In the genomic region with DNA sequence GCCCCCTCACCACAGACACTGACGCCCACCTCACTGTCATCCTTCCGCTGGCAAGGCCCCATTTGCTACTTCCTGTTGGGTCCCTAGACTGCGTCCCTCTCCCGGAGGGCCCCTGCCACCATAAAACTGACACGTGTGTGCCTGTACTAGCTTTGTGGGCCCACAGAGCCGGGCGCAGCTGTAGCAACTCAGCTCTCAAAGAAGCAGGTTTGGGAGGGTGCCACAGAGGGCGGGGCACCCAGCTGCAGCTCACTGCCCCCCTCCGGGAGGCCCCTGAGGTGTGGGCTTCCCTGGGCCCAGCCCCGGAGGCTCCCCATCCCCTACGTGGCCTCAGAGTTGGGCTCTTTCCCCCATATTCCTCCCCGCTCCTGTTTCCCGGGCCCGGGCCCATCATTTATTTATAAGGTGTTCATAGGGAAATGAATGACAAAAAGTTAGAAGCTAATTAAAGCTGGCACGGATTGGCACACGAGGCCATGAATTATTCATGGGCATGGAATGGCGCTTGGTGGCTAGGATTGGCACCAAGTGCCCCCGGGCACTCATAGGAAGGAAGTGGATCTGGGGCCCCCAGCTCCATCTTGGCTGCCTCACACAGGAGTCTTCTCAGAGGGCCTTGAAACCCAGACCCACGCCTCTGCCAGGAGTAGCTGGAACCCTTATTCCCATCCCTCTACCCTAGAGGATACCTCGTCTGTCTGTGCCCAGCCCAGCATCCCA, we compare ENCODE assay signal across 11 mouse cellular contexts. TPM values are rescaled to one million over a fixed set of nuclear protein-coding genes. Genes with fewer than 3 reads are reported as not detected.
A peak's percentile ranks its signal among the peaks of the same experiment; 100 is the strongest.
DNase-seq lines count a peak whose midpoint lies in the region; ATAC-seq and TF ChIP-seq lines count a peak whose summit lies in the region.
"Had no signal": no experiment of that assay in that cellular context is flagged by ENCODE, and none has a peak within 500 bp of the region (broad histone marks: within the 10 kb centered on the region; RNA-seq: fewer than 3 reads in every experiment).

No protein-coding gene starts in this region.

- no peak overlapping the region for H3K9ac ChIP-seq in midbrain, postnatal 0 days (replicated peaks; ENCODE audit: low read length, poor library complexity, severe bottlenecking)

- no peak overlapping the region for H3K4me3 ChIP-seq in midbrain, postnatal 0 days (ENCODE audit: low read depth, low read length)
- H3K4me3 ChIP-seq in midbrain, embryonic 10.5 days, result no peak overlapping the region

- H3K27ac ChIP-seq in midbrain, postnatal 0 days (ENCODE audit: low read depth, low read length), result no peak overlapping the region
- no peak overlapping the region for H3K27ac ChIP-seq in midbrain, embryonic 10.5 days (replicated peaks)

- peaks cover 30% of the 10 kb centered on the region for H3K27me3 ChIP-seq in midbrain, postnatal 0 days (ENCODE audit: insufficient read depth, low read length)
- H3K27me3 ChIP-seq in midbrain, embryonic 10.5 days (ENCODE audit: low read depth, poor library complexity, severe bottlenecking), result peaks cover 50% of the 10 kb centered on the region

- peak; percentile 39 for DNase-seq in gastrocnemius, postnatal 25 days
- no peak for DNase-seq in gastrocnemius, postnatal 14 days
- peak; percentile 24 for DNase-seq in midbrain, postnatal 0 days (ENCODE audit: low spot score)
- DNase-seq in midbrain, embryonic 10.5 days (ENCODE audit: low spot score), result no peak
- peak; percentile 79 to 90 for DNase-seq in thymus, postnatal 10 days (ENCODE audit: low spot score in 2 of 2)
- DNase-seq in adrenal gland, postnatal 4 days (ENCODE audit: low spot score in 2 of 2), result no peak
- DNase-seq: gastrocnemius, postnatal 10 days; kidney, adult 9 months had no signal

- no peaks in the 10 kb centered on the region for H3K9me3 ChIP-seq in midbrain, postnatal 0 days (ENCODE audit: low read length)
- H3K9me3 ChIP-seq in midbrain, embryonic 10.5 days (replicated peaks), result no peaks in the 10 kb centered on the region

- no peak overlapping the region for H3K4me2 ChIP-seq in midbrain, postnatal 0 days (ENCODE audit: low read depth, low read length, poor library complexity, severe bottlenecking)
- H3K4me2 ChIP-seq: liver, embryonic 11.5 days had no signal

- TF ChIP-seq CTCF in midbrain, postnatal 0 days (IDR thresholded peaks at IDR 0.05), result no peak

- intact Hi-C loops in gastrocnemius, postnatal 14 days (cut with DNase I; ENCODE audit: low total_unique reads), result no loop called here

- ATAC-seq in midbrain, postnatal 0 days (ENCODE audit: low FRiP score), result no peak
- ATAC-seq in granulocyte monocyte progenitor cell, adult 5-6 weeks (replicated peaks; ENCODE audit: poor library complexity, severe bottlenecking), result peak; percentile 12; the same call in 1 of the 2 replicates
- ATAC-seq in frontal cortex, adult (ENCODE audit: low TSS enrichment), result no peak

- 0 out of 2 replicates have a peak, but pooled peaks cover under 1% of the 10 kb centered on the region for H3K4me1 ChIP-seq in midbrain, postnatal 0 days (ENCODE audit: insufficient read depth, low read length)
- peaks cover 11% of the 10 kb centered on the region for H3K4me1 ChIP-seq in midbrain, embryonic 10.5 days

- H3K36me3 ChIP-seq in midbrain, postnatal 0 days (ENCODE audit: insufficient read depth, low read length), result no peaks in the 10 kb centered on the region
- H3K36me3 ChIP-seq in midbrain, embryonic 10.5 days, result no peaks in the 10 kb centered on the region

- WGBS in midbrain, postnatal 0 days, result 56% methylated on average over 20 of the region's 20 CpGs
- 81% methylated on average over 20 of the region's 20 CpGs for WGBS in midbrain, embryonic 10.5 days

RNA-seq across cellular contexts. Expression of gene Cdh23, which starts 4.5 kb away (rescaled TPM):
- 1 to 10 TPM; 2.2 to 3.8 TPM for total RNA-seq in gastrocnemius, postnatal 25 days (2021)
- 1 to 10 TPM; 2.4 to 4.4 TPM for total RNA-seq in gastrocnemius, postnatal 14 days (2021)
- total RNA-seq in midbrain, postnatal 0 days (2014; rRNA removed), result 20.8 and 24.7 TPM in 2 replicates
- polyA plus RNA-seq in midbrain, postnatal 0 days (2015; fragmentation: Nextera tagmentation; extraction: Ambion mirVana), result 4.4 and 4.8 TPM in 2 replicates
- 0.53 TPM in 2 replicates for polyA plus RNA-seq in midbrain, embryonic 10.5 days (2016; fragmentation: Nextera tagmentation; extraction: Ambion mirVana)
- total RNA-seq in granulocyte monocyte progenitor cell, adult 5-6 weeks (2014; fragmentation: Nextera tagmentation), result 0.81 TPM in 1 of 2 replicates, not detected in the other
- total RNA-seq in granulocyte monocyte progenitor cell, adult 5-6 weeks (2017), result 0.13 TPM in 1 of 2 replicates, not detected in the other
- 1 to 10 TPM; 1.5 to 2.2 TPM for total RNA-seq in adrenal gland, postnatal 4 days (2021)

Comparison
In these comparisons a context has a peak if more than half of its experiments do, and no peak if none do; other contexts are left out.
1. DNase-seq: peak in gastrocnemius, postnatal 25 days (single experiment), midbrain, postnatal 0 days (single experiment) and thymus, postnatal 10 days (2 of 2); none in gastrocnemius, postnatal 14 days (single experiment), midbrain, embryonic 10.5 days (single experiment) and adrenal gland, postnatal 4 days (0 of 2).